Mouse (Mus musculus): ENCODE data around the gene Cbx1. TPM values are rescaled to one million over a fixed set of nuclear protein-coding genes. Genes with fewer than 3 reads are reported as not detected.

The Cbx1 gene
- polyA plus RNA-seq (2012; fragmentation: generic; extraction: Trizol): 43.8 TPM
- long read RNA-seq, experiment 1, partial matches to known transcripts: 23 of 60 reads
- long read RNA-seq, experiment 1, other reads (novel, unspliced or antisense): 33 of 60 reads
- long read RNA-seq, experiment 2, partial matches to known transcripts: 1 of 20 reads
- long read RNA-seq, experiment 2, other reads (novel, unspliced or antisense): 14 of 20 reads

DNA sequence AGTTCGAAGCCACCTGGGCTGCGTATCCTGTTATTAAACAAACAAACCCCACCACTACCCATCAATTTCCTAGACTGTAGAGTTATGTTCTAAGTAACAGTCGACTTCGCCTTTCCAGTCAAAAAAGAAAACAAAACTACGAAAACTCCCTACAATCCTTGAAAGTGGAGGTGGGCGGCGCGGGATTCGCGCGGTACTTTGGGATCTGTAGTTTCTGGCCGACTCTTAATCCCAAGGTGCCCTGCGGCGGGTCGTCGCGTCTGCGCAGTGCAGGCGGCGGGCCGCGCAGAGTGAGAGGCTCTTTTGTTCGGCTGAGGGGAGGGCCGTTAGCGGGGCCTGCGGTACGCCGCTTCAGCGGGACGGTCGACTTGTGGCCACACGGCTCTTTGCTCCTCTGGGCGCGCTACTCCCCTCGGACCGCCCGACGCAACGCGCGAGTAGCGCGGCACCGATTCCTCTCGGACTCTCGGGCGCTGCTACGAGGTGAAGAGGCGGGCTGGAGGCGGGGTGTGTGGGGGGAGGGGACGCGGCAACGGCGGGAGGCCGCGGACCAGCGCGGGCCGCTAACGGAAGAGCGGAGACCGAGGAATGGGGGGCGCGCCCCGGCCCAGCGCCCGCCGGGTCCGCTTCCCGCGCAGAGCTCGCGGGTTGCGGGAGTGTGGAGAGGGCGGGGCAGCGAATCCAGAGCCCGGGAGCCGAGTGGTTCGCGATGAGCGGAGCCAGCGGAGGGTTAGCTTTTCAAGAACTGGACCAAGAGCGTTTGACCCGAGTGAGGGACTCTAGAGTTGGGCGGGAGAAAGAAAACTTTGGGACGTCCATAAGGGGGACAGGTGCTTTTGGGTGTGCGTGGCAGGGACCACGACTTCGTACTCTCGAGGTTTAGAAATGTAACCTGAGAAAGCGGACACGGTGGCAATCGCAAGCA, at the start of gene Cbx1:
Gene Cbx1 (plus strand): TSS at position 257 of the 925 bp plus-strand sequence.
- H3K27me3 ChIP-seq (ENCODE audit: control insufficient read depth, insufficient read depth, insufficient read length): no peaks in the 10 kb centered on the region
- peaks cover 57% of the 10 kb centered on the region for H3K79me2 ChIP-seq (ENCODE audit: control insufficient read depth, insufficient read depth)
- H3K79me3 ChIP-seq (ENCODE audit: low read depth): peaks cover 44% of the 10 kb centered on the region
- H3K4me3 ChIP-seq (ENCODE audit: insufficient read depth, poor library complexity, severe bottlenecking): peak within 1 kb of the TSS; percentile 84
- H3K36me3 ChIP-seq (ENCODE audit: control insufficient read depth, insufficient read depth): peaks cover 20% of the 10 kb centered on the region
- peak; percentile 21 for TF ChIP-seq MAX (IDR thresholded peaks at IDR 0.05)
- TF ChIP-seq CTCF (IDR thresholded peaks at IDR 0.05; ENCODE audit: control insufficient read depth, insufficient read depth, insufficient read length): no peak
- peak within 1 kb of the TSS; percentile 91 for H3ac ChIP-seq (ENCODE audit: control insufficient read depth, insufficient read length, low read depth)

DNA sequence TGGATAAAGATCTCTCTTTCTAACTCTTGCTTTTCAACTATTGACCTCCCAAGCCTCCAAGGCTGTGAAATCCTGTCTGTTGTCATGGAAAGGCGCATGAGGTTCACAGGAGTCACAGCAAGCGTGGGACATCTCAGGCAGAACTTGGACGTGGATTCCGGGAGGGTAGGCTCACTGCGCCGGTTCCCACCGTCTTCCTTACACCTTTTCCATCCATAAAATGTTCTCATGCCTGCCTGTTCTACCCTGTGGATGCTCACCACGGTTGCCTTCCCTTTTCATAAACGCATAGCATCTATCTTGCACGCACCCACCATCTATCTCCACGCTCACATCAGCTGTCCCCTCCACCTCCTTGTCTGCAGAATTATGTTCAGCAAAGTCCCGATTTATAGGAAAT, 48.1 kb upstream of the Cbx1 start:
- H3K79me3 ChIP-seq (ENCODE audit: low read depth): no peaks in the 10 kb centered on the region
- no peaks in the 10 kb centered on the region for H3K79me2 ChIP-seq (ENCODE audit: control insufficient read depth, insufficient read depth)
- no peak for TF ChIP-seq FOSL1 (IDR thresholded peaks at IDR 0.05; ENCODE audit: insufficient read depth, low read length, poor library complexity, severe bottlenecking)
- TF ChIP-seq CTCF (IDR thresholded peaks at IDR 0.05; ENCODE audit: control insufficient read depth, insufficient read depth, insufficient read length): no peak
- TF ChIP-seq MYOG (IDR thresholded peaks at IDR 0.05; ENCODE audit: control insufficient read depth, extremely low read depth, insufficient read length): no peak
- TF ChIP-seq MYOD1 (IDR thresholded peaks at IDR 0.05; ENCODE audit: control insufficient read depth, insufficient read length, low read depth): no peak
- TF ChIP-seq MAX (IDR thresholded peaks at IDR 0.05): no peak
- no peak for TF ChIP-seq CEBPB (IDR thresholded peaks at IDR 0.05; ENCODE audit: low read depth)
- TF ChIP-seq USF1 (IDR thresholded peaks at IDR 0.05; ENCODE audit: low read depth): no peak
- H3K36me3 ChIP-seq (ENCODE audit: control insufficient read depth, insufficient read depth): no peaks in the 10 kb centered on the region
- no peak overlapping the region for H3K4me3 ChIP-seq (ENCODE audit: insufficient read depth, poor library complexity, severe bottlenecking)
- H3ac ChIP-seq (ENCODE audit: control insufficient read depth, insufficient read length, low read depth): no peak overlapping the region
- peaks cover 41% of the 10 kb centered on the region for H3K27me3 ChIP-seq (ENCODE audit: control insufficient read depth, insufficient read depth, insufficient read length)

- H3K36me3 ChIP-seq (ENCODE audit: control insufficient read depth, insufficient read depth): no peaks in the 10 kb centered on the region
- peaks cover 33% of the 10 kb centered on the region for H3K27me3 ChIP-seq (ENCODE audit: control insufficient read depth, insufficient read depth, insufficient read length)
- no peak overlapping the region for H3ac ChIP-seq (ENCODE audit: control insufficient read depth, insufficient read length, low read depth)
These were observed 46.9 kb upstream of the Cbx1 start for GRCm38 (mm10) chr11:96741995-96742394.

DNA sequence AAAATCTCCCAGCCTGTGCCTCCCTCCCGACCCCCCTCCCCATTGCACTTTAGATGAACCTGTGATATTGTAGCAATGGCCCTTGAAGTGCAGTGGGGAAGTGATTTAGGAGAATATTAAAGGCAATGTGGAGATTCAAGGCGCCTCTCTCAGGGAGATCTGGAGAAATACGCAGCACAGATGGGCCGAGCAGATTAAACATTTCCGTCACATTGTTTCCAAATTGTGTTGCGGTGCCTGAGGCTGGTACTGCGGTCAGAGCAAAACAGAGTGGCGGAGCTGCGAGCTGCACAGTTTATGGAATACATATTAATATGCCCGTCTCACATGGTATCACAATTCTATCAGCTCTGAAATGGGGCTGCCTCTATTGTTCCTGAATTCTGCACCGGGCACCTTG, 45.9 kb upstream of the Cbx1 start:
- H3K27me3 ChIP-seq (ENCODE audit: control insufficient read depth, insufficient read depth, insufficient read length): peaks cover 28% of the 10 kb centered on the region
- H3K36me3 ChIP-seq (ENCODE audit: control insufficient read depth, insufficient read depth): no peaks in the 10 kb centered on the region
- H3K79me3 ChIP-seq (ENCODE audit: low read depth): no peaks in the 10 kb centered on the region
- TF ChIP-seq MYOD1 (IDR thresholded peaks at IDR 0.05; ENCODE audit: control insufficient read depth, insufficient read length, low read depth) (no peak), USF1 (IDR thresholded peaks at IDR 0.05; ENCODE audit: low read depth) (no peak), FOSL1 (IDR thresholded peaks at IDR 0.05; ENCODE audit: insufficient read depth, low read length, poor library complexity, severe bottlenecking) (no peak), CTCF (IDR thresholded peaks at IDR 0.05; ENCODE audit: control insufficient read depth, insufficient read depth, insufficient read length) (no peak), CEBPB (IDR thresholded peaks at IDR 0.05; ENCODE audit: low read depth) (no peak), MYOG (IDR thresholded peaks at IDR 0.05; ENCODE audit: control insufficient read depth, extremely low read depth, insufficient read length) (no peak), MAX (IDR thresholded peaks at IDR 0.05) (no peak)
- H3K79me2 ChIP-seq (ENCODE audit: control insufficient read depth, insufficient read depth): no peaks in the 10 kb centered on the region
- no peak overlapping the region for H3ac ChIP-seq (ENCODE audit: control insufficient read depth, insufficient read length, low read depth)
- no peak overlapping the region for H3K4me3 ChIP-seq (ENCODE audit: insufficient read depth, poor library complexity, severe bottlenecking)

More at GRCm38 (mm10) chr11:96741995-96742394, 46.9 kb upstream of the Cbx1 start:
- H3K4me3 ChIP-seq (ENCODE audit: insufficient read depth, poor library complexity, severe bottlenecking): no peak overlapping the region
- TF ChIP-seq FOSL1 (IDR thresholded peaks at IDR 0.05; ENCODE audit: insufficient read depth, low read length, poor library complexity, severe bottlenecking): no peak
- no peak for TF ChIP-seq MYOD1 (IDR thresholded peaks at IDR 0.05; ENCODE audit: control insufficient read depth, insufficient read length, low read depth)
- no peak for TF ChIP-seq CTCF (IDR thresholded peaks at IDR 0.05; ENCODE audit: control insufficient read depth, insufficient read depth, insufficient read length)
- no peak for TF ChIP-seq MYOG (IDR thresholded peaks at IDR 0.05; ENCODE audit: control insufficient read depth, extremely low read depth, insufficient read length)
- TF ChIP-seq MAX (IDR thresholded peaks at IDR 0.05): no peak
- no peak for TF ChIP-seq CEBPB (IDR thresholded peaks at IDR 0.05; ENCODE audit: low read depth)
- TF ChIP-seq USF1 (IDR thresholded peaks at IDR 0.05; ENCODE audit: low read depth): no peak
- no peaks in the 10 kb centered on the region for H3K79me3 ChIP-seq (ENCODE audit: low read depth)
- no peaks in the 10 kb centered on the region for H3K79me2 ChIP-seq (ENCODE audit: control insufficient read depth, insufficient read depth)

- H3K36me3 ChIP-seq (ENCODE audit: control insufficient read depth, insufficient read depth): no peaks in the 10 kb centered on the region
- H3K79me2 ChIP-seq (ENCODE audit: control insufficient read depth, insufficient read depth): no peaks in the 10 kb centered on the region
- no peak for TF ChIP-seq CEBPB (IDR thresholded peaks at IDR 0.05; ENCODE audit: low read depth)
- TF ChIP-seq USF1 (IDR thresholded peaks at IDR 0.05; ENCODE audit: low read depth): no peak
- no peak for TF ChIP-seq MAX (IDR thresholded peaks at IDR 0.05)
- no peak for TF ChIP-seq FOSL1 (IDR thresholded peaks at IDR 0.05; ENCODE audit: insufficient read depth, low read length, poor library complexity, severe bottlenecking)
- no peak for TF ChIP-seq MYOG (IDR thresholded peaks at IDR 0.05; ENCODE audit: control insufficient read depth, extremely low read depth, insufficient read length)
- TF ChIP-seq CTCF (IDR thresholded peaks at IDR 0.05; ENCODE audit: control insufficient read depth, insufficient read depth, insufficient read length): no peak
- TF ChIP-seq MYOD1 (IDR thresholded peaks at IDR 0.05; ENCODE audit: control insufficient read depth, insufficient read length, low read depth): no peak
- no peaks in the 10 kb centered on the region for H3K79me3 ChIP-seq (ENCODE audit: low read depth)
- no peak overlapping the region for H3ac ChIP-seq (ENCODE audit: control insufficient read depth, insufficient read length, low read depth)
- H3K4me3 ChIP-seq (ENCODE audit: insufficient read depth, poor library complexity, severe bottlenecking): no peak overlapping the region
- peaks cover 22% of the 10 kb centered on the region for H3K27me3 ChIP-seq (ENCODE audit: control insufficient read depth, insufficient read depth, insufficient read length)
These were observed 45.0 kb upstream of the Cbx1 start for GRCm38 (mm10) chr11:96743891-96744290.

Data from C2C12 (cell line).